Mouse (Mus musculus): ENCODE results near the gene Pnldc1.
"Not testable (repeated sequence)": the region's sequence is repeated elsewhere in the genome, so short reads cannot be mapped to it uniquely, and the experiment has no call there.

The Pnldc1 gene

DNA sequence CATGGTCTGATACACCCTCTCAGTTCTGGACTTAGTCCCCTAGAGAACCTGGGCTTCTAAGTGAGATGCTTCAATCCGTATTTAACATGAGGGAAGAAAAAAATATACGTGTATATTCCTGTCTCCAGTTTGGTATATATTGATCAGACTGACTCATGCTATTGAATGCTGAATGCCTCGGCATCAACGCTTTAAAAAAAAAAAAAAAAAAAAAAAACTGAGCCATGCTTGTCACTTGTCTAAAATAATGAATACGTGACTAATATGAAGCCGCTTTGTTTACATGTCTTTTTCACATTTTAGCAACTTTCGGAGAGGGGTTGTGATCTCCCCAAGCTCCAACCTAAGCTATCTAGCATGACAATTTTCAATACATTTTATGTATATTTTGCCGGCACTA is 361 bp upstream of the Pnldc1 start:
- DNase-seq (ENCODE audit: low read depth, low spot score) = no peak

DNA sequence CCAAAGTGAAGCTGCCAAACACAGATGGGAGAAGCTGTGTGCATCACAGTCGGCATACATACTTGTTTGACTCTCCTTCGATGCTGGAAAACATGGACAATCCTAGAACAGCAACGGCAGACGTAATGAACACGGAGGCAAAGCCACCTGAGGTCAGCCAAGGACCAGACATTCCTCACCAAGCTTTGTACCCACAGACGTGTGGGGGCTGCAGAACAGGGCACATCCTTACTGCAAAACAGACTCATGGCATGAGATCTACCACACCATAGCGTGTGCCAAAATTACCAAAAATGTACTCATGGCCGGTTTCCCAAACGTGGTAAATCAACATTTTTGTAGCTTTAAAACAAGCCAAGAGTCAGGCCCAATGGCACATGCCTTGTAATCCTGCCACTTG is 3.6 kb downstream of the Pnldc1 start:
- no peak for DNase-seq (ENCODE audit: low read depth, low spot score)

DNA sequence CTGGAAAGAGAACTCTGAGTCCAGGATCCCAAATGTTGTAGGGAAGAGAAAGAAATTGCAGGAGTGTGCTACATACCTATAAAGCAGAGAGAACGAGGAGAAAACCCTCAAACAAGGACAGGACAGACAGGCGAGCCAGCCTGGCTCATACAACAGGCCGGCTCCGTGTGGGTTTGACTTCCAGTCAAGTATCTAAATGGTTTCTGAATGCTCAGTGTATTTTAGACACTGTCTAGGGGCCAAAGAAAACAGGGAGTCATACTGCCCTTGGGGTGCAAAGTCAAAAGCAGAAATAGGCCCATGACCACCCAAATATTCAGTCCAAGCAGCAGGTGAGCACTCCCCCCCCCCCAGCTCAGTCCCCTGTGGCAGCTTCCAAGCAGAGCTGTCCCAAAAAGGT is 4.2 kb downstream of the Pnldc1 start:
- DNase-seq (ENCODE audit: low read depth, low spot score) = no peak

DNA sequence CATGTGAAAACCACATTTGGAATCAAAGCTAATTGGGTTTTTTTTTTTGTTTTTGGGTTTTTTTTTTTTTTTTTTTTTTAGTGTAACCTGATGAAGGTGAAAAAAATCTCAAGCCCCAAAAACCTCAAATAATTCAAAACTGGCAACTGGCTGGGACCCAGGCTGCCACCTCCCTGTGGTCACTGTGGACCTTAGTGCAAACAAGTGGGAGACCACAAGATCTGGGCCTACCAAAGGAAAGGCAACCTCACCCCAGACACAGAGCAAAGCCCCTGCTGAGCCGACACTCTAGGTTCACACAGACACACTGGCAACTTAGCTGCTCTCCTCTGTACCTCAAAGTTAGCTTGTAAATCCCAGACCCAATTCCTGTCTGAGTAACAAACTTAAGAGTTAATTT is 5.7 kb downstream of the Pnldc1 start:
- no peak for DNase-seq (ENCODE audit: low read depth, low spot score)

- DNase-seq (ENCODE audit: low read depth, low spot score) = no peak
Observed at GRCm38 (mm10) chr17:12903372-12904333, 6.4 kb downstream of the Pnldc1 start.

DNA sequence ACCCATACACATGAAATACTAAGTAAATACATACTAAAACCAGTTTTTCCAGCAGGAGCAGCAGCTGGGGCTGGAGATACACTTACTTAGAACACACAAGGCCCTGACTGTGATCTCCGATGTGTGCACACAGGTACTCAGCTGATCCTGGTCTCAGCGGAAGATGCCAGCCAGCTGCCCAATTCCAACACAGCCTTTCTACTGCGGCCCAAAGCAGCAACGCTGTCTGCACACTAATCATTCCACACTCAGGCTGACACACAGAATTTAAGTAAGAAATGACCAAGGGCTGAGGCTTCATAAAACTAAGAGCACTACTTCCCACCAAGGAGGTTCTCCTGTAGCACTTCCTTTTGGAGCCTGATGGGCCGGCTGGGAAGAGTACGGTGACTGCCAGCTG is 7.7 kb downstream of the Pnldc1 start:
- no peak for DNase-seq (ENCODE audit: low read depth, low spot score)

GRCm38 (mm10) chr17:12898607-12899006 is 11.4 kb downstream of the Pnldc1 start:
- DNase-seq (ENCODE audit: low read depth, low spot score) = not testable (repeated sequence)

DNA sequence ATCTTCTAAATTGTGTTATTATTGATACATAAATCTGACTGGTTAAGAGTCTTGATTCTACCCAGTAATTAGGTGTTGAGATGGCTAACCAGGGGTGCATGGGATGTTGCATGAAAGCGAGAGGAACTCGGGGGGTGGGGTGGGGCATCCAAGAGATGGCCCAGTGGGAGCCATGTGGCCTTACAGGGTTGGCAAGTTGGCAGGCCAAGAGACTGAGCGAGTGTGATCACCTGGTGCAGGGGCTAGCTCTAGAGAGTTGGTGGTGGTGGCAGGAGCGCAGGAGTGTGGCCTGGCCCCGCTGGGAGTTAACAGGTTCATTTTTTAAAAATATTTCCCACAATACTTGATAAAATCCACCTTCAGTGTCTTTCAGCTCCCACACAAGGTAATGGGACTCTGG is 12.4 kb downstream of the Pnldc1 start:
- no peak for DNase-seq (ENCODE audit: low read depth, low spot score)

GRCm38 (mm10) chr17:12892033-12892432 is 18.0 kb downstream of the Pnldc1 start:
- DNase-seq (ENCODE audit: low read depth, low spot score) = no peak

- DNase-seq (ENCODE audit: low read depth, low spot score) = no peak
Observed at GRCm38 (mm10) chr17:12891054-12891453, 19.0 kb downstream of the Pnldc1 start.

GRCm38 (mm10) chr17:12887021-12887775 is 22.8 kb downstream of the Pnldc1 start:
- no peak for DNase-seq (ENCODE audit: low read depth, low spot score)

- DNase-seq (ENCODE audit: low read depth, low spot score) = peak; percentile 81
Observed at GRCm38 (mm10) chr17:12886620-12887019, 23.4 kb downstream of the Pnldc1 start.

- DNase-seq (ENCODE audit: low read depth, low spot score) = no peak
Observed at GRCm38 (mm10) chr17:12881216-12881615, 28.8 kb downstream of the Pnldc1 start.

- peak; percentile 89 for DNase-seq (ENCODE audit: low read depth, low spot score)
Observed at GRCm38 (mm10) chr17:12880178-12880577, 29.9 kb downstream of the Pnldc1 start.

DNA sequence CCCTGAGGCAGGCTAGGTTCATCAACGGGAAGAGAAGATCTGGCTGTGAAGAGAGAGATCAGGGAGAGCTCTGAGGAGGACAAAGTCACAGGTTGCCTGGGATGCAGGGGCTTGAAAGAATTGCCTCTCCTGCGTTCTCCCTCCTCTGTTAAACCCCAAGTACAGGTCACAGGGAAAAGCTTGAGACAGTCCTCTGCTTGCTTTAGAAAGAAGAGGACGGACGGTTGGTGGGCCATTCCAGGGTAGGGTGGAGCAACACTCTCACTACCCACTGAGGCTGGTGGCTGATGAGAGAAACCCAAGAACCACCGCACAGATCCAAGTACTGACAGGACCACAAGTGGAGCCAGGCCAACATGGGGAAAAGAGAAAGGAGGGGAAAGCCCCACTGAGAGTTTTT is 34.3 kb downstream of the Pnldc1 start, which contains the start of gene Mrgprh:
Gene Mrgprh (plus strand): TSS at position 301 of the 400 bp plus-strand sequence.
- DNase-seq (ENCODE audit: low read depth, low spot score) = no peak

GRCm38 (mm10) chr17:12872275-12873028 is 37.6 kb downstream of the Pnldc1 start:
- no peak for DNase-seq (ENCODE audit: low read depth, low spot score)

GRCm38 (mm10) chr17:12868640-12869039 is 41.4 kb downstream of the Pnldc1 start:
- no peak for DNase-seq (ENCODE audit: low read depth, low spot score)

- DNase-seq (ENCODE audit: low read depth, low spot score) = no peak
Observed at GRCm38 (mm10) chr17:12868043-12868442, 42.0 kb downstream of the Pnldc1 start, which contains the start of gene Mas1. Gene Mas1, minus strand, starts transcription at chr17:12868143.

DNA sequence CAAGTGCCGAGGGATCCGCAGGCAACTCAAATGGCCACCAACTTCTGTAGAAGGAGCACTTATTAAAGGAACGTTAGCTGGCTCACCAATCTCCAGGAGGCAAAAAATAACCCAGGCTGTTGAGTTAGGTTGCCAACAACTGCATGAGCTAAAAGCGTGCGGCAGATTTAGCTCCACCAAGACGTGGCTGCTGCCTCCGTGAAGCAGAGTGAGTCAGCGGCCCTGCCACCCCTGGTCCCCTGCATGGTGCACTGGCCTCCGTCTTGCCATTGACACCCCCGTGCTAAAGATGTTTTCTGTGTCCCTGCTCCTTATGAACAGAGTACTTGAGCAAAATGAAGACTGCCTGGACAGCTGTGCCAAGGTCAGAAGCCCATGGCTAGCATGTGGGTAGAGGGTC is 43.2 kb downstream of the Pnldc1 start:
- DNase-seq (ENCODE audit: low read depth, low spot score) = no peak

DNA sequence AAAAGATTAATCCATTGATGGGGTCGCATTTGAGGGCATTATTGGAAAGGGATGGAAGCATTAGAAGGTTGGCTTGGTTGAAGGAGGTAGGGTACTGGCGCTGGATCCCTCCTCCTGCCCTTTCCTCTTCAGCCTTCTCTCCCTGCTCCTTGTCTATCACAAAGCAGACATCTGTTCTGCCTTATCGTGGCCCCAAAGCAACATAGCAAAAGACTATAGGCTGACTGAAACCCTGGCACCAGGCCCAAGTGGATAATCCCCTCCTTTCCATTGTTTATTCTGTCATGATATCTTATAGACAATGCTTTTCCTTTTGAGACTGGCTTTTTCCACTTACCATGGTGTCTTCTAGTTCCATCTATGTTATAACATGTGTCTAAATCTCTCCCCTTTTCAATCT is 44.6 kb downstream of the Pnldc1 start:
- no peak for DNase-seq (ENCODE audit: low read depth, low spot score)

DNA sequence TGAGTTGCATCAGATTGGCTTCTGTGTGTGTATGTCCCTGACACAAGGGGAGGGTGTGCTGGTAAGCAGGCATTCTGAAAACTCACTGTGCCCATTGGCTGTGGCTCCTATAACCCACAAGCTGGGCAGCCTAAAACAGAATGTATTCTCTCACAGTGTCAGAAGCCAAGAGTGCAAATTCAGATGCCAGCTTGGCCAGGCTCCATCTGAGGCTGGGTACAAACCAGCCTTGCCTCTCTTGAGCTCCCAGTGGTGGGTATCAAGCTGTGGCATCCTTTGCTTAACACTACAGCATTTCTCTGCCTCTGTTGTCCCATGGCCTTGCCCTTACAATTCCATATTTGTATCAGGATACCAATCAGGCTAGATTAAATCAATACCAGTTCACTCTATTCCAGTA is 45.9 kb downstream of the Pnldc1 start:
- DNase-seq (ENCODE audit: low read depth, low spot score) = no peak

GRCm38 (mm10) chr17:12859006-12859520 is 51.0 kb downstream of the Pnldc1 start:
- no peak for DNase-seq (ENCODE audit: low read depth, low spot score)
